Mouse (Mus musculus): ENCODE data around the gene Arhgap10.

- TF ChIP-seq CTCF (IDR thresholded peaks at IDR 0.05; ENCODE audit: low read depth) (no peak), EP300 (IDR thresholded peaks at IDR 0.05; ENCODE audit: low read depth) (no peak)
Measured at GRCm38 (mm10) chr8:77404017-77404416, 113.7 kb downstream of the Arhgap10 start.

Data from liver, postnatal 0 days (tissue).